ENCODE assay signal across 10 mouse cellular contexts in the genomic region with DNA sequence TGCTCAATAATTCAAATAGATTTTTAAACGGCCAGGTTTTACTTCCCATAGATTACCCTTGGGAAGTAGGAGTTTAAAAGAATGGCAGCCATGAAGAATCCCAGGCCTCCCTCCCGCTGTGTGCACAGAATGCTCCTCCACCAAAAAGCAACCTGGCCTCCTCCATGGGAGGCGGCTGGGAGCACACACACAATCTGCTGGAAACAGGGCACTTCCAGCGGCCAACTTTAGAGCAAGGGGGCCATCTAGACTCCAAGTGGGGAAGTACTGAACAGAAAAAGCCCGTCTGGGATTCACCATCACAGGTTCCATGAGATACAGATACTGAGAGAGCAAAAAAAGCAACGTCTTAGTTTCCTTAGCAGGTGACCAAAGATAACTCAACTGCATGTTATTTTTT.
A peak's percentile ranks its signal among the peaks of the same experiment; 100 is the strongest.
DNase-seq lines count a peak whose midpoint lies in the region; ATAC-seq and TF ChIP-seq lines count a peak whose summit lies in the region.
"Had no signal": no experiment of that assay in that cellular context is flagged by ENCODE, and none has a peak within 500 bp of the region (broad histone marks: within the 10 kb centered on the region; RNA-seq: fewer than 3 reads in every experiment).

No protein-coding gene starts in this region.

- 8% methylated on average over 6 of the region's 6 CpGs for WGBS in forebrain, embryonic 16.5 days

- no peaks in the 10 kb centered on the region for H3K9me3 ChIP-seq in forebrain, embryonic 16.5 days (ENCODE audit: control insufficient read depth, low read length)
- H3K9me3 ChIP-seq: G1E had no signal

- H3K36me3 ChIP-seq in forebrain, embryonic 16.5 days (ENCODE audit: control insufficient read depth, insufficient read depth) = no peaks in the 10 kb centered on the region
- H3K36me3 ChIP-seq: G1E had no signal

- no peaks in the 10 kb centered on the region for H3K4me1 ChIP-seq in forebrain, embryonic 16.5 days (replicated peaks; ENCODE audit: control insufficient read depth, insufficient read depth, low read length)

- no peak overlapping the region for H3K9ac ChIP-seq in forebrain, embryonic 16.5 days (replicated peaks; ENCODE audit: low read depth, low read length)

- DNase-seq in heart, postnatal 10 days = peak; percentile 28 to 47
- no peak for DNase-seq in heart, adult 18-20 months
- DNase-seq in left cerebral cortex, adult 2 months (ENCODE audit: extremely low spot score in 1 of 2, low spot score in 2 of 2) = peak; percentile 49 to 64
- peak; percentile 38 for DNase-seq in retina, postnatal 7 days (ENCODE audit: low read depth, low spot score)
- no peak for DNase-seq in urinary bladder, postnatal 25 days (ENCODE audit: low spot score)
- no peak for DNase-seq in urinary bladder, postnatal 14 days (ENCODE audit: low spot score)

- H3K4me2 ChIP-seq in forebrain, embryonic 16.5 days (ENCODE audit: low read length) = no peak overlapping the region

- peak; percentile 80 for ATAC-seq in cerebellum, adult (ENCODE audit: insufficient number of reproducible peaks, low FRiP score, low TSS enrichment)
- peak; percentile 93 for ATAC-seq in forebrain, embryonic 16.5 days

- no peak overlapping the region for H3K27ac ChIP-seq in forebrain, embryonic 16.5 days (ENCODE audit: low read length)
- 0 out of 2 replicates have a peak overlapping the region, but pooled peaks have one; percentile 17 for H3K27ac ChIP-seq in left cerebral cortex, adult 2 months

- intact Hi-C loops in heart, postnatal 10 days (cut with DNase I) = loop anchor here (1.0 to 10.0 kb wide), 3 partner anchors 237 to 405 kb away; no protein-coding TSS in a partner anchor
- intact Hi-C loops in left cerebral cortex, adult 2 months (cut with DNase I) = loop anchor here (1.0 to 5.0 kb wide), 3 partner anchors 325 to 505 kb away; partner anchors contain the start of gene Rps6

- H3K4me3 ChIP-seq in forebrain, embryonic 16.5 days (replicated peaks; ENCODE audit: low read length) = no peak overlapping the region
- H3K4me3 ChIP-seq in left cerebral cortex, adult 2 months = no peak overlapping the region
- H3K4me3 ChIP-seq: myocyte had no signal

- TF ChIP-seq CTCF in left cerebral cortex, adult 2 months (IDR thresholded peaks at IDR 0.05) = peak; percentile 72

- H3K27me3 ChIP-seq in forebrain, embryonic 16.5 days (replicated peaks; ENCODE audit: control insufficient read depth, insufficient read depth, low read length) = no peaks in the 10 kb centered on the region

Comparison
In these comparisons a context has a peak if more than half of its experiments do, and no peak if none do; other contexts are left out.
1. DNase-seq: peak in heart, postnatal 10 days (2 of 2), left cerebral cortex, adult 2 months (2 of 2) and retina, postnatal 7 days (single experiment); none in heart, adult 18-20 months (0 of 2), urinary bladder, postnatal 25 days (single experiment) and urinary bladder, postnatal 14 days (single experiment).